Mouse (Mus musculus) spleen, postnatal 36 days (tissue): ENCODE measurements around the gene Cables2.
"Not testable (repeated sequence)": the region's sequence is repeated elsewhere in the genome, so short reads cannot be mapped to it uniquely, and the experiment has no call there.

ENCODE experiments used
- DNase-seq, 2 experiments: peaks; one replicate each; pipeline ENCODE4 v3.0.0; 2022; ENCODE audit warnings: low spot score in 2 of 2, mixed read lengths in 1 of 2

Cables2 gene

DNA sequence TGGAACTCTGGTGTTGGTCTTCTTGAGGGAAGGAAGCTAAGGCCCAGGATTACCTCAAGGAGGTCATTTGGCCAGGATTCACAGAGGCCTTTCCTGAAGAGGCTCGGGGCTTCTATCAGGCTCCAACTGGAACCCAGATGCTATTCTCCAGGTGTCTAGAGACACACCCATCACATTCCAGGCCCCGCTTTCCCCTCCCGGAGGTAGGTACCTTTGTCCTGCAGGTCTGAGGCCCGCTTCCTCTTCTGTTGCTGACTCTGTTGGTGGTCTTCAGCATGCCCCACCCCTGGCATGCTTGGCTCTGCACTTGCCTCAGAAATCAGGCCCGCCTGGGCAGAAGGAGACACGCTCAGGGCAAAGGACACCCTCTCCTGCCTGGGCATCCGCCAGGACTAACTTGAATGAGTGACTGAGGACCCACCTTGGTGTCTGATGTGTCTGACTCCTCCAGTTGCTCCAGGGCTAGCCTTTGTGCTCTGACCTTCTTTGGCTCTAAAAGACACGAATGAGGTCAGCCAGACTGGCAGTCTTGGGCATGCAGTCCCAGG, 4.6 kb upstream of the Cables2 start:
- no peak for DNase-seq

DNA sequence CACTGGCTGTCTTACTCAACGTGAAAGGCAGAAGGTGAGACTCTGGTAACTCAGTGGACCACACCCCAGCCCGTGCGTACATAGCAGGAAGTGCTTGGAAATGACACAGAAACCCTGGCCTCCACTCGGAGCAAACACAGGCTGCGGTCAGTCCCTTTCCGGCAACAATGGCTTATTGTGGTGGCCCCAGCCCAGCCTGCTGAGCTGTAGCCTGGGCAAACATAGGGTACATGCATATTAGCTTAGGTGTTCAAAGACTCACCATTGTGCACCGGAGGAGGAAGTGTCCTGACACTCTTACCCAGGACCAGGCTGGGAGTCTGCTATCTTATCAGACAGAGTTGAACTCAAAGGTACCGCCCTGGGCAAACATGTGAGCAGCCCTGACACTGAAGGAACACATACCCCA, 3.6 kb upstream of the Cables2 start:
- peak; percentile 39 to 46 for DNase-seq

GRCm38 (mm10) chr2:180276385-180276784, 3.1 kb upstream of the Cables2 start:
- DNase-seq = no peak

DNA sequence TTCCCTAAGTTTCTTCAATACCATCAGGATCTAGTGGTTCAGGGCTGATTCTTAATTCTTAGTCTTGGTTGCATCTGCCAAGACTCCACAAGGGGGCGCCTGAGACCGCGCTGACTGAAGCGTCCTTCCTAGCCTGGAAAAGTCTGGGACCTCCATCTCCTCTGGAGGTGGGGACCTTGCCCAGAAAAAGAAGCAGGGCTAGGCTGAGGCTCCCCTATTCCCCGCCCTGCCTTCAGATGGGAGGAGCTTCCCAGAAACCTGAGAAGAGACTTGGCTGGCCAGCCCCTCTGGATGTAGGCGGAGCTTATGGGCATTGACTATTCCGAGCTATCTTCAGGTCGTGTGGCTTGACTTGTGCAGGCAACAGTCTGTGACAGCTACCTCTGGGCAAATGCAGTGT, 2.5 kb upstream of the Cables2 start:
- peak; percentile 46 to 58 for DNase-seq

GRCm38 (mm10) chr2:180274523-180274922, 1.2 kb upstream of the Cables2 start:
- no peak for DNase-seq

GRCm38 (mm10) chr2:180272884-180273321, 393 bp downstream of the Cables2 start:
- peak in 1 of 2 experiments; percentile 37 for DNase-seq

- no peak for DNase-seq
Measured at GRCm38 (mm10) chr2:180271804-180272395, 1.4 kb downstream of the Cables2 start.

DNA sequence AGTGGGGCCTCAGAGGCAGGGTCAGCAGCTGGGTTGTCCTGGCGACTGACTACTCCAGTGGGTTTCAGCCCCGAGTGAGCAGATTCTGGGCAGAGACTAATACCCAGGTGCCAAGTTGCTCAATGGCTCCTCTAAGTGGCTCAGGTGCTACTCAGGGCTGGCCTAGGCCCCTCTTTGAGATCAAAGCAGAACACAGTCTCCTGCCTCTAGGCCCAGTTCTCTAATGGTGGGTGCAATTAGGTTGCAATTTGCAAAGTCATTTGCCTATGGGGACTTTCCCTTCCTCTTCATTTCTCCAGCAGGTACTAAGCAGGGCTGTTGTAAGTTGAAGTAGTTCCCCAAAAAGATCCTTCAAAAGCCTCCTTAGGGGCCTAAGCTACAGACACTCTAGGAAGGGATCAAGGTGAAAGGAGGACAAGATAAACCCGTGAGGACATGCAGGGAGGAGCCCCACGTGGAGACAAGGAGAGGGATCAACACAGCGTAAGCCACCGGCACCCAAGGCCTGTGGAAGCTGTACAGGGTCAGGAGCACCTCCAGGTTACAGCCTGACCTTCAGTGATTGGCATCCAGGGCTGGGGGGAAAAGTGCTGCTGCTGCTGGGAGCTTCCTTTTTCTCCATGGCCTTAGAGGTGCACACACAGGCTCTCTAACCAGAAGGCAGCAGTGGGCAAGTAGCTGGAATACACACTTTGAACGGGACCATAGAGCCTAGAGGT, 2.6 kb downstream of the Cables2 start:
- peak; percentile 75 to 80 for DNase-seq

DNA sequence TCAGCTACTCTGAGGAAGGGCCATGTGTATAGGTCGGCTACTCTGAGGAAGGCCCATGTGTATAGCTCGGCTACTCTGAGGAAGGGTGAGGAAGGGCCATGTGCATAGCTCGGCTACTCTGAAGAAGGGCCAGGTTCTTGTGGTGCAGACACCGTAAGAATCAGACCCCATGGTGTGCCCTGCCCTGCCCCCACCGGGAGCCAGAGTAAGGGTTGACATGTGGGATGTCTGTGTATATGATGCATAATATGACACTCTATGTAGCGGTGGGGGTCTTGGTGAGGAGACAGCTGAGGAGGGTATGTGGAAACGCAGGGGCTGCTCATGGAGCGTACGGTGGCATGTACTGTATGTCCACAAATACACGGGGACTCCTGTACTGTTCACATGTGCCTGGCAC, 4.0 kb downstream of the Cables2 start:
- no peak for DNase-seq

- no peak for DNase-seq
Measured at GRCm38 (mm10) chr2:180267955-180268354, 5.3 kb downstream of the Cables2 start.

DNA sequence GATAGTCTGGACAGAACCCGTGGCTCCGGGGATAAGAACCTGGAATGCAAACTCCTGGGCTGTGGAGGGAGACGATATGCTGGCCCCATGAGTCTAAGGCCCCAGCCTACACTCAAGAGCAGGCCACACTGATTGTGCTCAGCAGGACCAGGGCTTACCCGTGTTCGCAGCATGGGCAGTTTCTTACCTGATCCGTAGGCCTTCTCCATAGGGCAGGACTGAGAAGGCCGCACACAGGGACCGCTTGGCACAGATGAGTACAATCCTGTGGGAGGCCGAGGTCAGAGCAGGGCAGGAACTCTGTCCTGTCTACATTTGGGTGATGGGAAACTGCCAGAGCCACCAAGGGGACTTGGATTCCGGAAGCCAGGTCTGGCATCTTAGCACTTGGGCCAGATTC, 10.4 kb downstream of the Cables2 start:
- DNase-seq = no peak

DNA sequence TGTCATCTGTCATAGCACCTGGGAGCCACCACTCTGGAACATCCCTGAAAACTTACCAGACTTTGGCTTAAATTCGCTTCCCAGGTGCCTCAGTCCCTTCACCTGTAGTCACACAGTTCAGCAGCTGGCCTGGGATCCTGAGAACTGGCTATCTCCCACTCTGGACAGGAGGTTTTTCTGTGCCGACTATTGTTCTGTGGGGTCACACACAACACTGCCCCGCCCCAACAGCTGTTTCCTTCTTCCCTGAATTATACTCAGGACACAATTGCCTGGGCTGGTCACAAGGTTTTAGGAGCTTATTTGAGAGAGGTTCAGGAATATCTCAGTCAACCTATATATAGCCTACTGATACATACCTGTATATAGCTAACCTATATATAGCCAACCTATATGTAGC, 10.9 kb downstream of the Cables2 start:
- no peak for DNase-seq

DNA sequence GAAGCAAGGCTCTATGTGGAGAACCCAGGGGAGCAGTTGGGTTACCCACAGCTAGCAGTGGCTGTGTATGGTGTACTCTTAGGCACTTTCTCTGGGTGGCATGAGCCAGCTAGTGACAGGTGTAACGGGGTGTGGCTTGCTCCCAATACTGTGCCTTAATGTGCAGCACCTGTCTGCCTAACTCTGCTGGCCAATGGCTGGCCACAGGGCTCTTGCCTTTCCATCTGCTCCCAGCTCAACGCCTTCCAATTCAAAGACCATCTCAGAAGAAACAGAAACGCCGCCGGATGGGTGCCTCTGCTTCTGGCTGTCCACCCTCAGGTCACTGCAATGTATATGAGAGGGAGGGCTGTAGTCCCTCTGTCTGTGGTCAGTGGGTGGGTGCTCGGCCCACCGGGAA, 11.4 kb downstream of the Cables2 start:
- no peak for DNase-seq

DNA sequence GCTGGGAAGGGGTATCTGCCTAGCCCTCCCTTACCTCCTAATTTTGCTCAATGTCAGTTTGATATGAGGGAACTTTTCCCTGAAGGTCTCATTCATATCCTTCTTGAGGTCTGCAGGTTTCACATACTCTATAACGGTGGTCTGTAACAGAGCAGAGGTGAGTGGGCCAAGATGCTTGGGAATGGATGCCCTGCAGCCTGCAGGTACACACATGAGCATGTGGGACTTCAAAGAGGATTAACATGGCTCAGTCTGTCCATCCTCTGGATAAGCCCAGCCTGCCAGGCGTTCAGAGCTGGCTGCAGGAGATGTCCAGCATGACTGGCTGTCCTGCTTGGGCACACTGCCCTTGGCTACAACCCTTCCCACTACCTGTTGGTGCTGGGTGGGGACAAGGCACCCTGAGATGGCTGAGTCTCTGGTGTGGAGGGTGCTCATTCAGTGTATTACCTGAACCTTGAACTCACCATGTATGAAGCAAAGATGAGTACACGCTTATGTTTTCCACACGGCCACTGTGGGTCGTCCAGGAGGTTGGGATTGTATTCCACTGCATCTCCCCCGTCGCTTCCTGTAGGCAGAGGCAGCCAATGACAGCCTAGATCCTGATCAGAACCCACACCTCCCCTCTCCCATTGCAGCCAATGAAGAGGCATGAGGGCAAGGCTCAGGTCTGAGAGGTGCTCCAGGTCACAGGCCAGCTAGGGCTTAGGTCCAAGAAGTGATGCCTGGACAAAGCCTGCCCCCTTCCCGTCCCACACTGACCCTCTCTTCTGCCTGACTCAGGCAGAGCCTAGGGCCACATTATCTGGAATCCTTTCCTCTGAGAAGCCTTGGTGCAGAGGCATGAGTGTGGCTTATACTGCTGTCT, 12.5 kb downstream of the Cables2 start:
- DNase-seq = no peak

- not testable (repeated sequence) for DNase-seq
Measured at GRCm38 (mm10) chr2:180259826-180260609, 13.3 kb downstream of the Cables2 start.

- DNase-seq = not testable (repeated sequence)
Measured at GRCm38 (mm10) chr2:180258951-180259484, 14.3 kb downstream of the Cables2 start.

DNA sequence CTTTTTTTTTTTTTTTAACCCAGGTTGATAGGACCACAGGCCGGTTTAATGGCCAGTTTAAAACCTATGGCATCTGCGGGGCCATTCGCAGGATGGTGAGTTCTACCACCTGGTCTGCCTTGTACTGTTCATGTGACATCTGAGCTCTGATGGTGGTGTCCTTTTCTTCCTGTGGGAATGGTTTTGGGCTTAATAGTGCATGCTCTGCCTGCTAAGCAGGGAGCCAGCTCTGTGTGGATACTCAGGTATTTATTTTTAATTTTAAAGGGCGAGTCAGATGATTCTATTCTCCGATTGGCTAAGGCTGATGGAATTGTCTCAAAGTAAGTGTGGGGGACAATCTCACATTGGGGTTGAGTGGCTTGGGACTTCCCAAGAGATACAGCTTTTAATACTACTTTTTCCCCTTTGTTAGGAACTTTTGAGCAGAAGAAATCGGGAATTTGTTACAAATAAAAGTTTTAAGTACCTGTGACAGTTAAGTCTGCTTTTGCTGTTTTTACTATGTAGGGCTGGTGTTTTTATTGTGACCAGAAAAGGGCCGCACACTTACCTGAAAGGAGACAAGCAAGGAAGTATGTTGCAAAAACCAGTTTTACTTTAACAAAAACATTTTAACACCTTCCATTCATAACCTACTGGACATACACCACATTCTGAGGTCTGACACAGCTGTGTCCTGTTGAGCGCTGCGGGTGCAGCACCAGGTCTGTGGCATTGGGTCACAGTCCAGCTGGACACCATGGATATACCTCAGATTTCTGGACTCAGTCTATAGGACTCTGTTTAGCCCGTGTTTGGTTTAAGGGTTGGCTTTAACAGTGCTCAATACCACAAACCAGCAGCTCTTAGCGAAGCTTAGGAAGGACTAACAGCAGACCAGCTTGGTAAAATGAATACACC, 15.1 kb downstream of the Cables2 start:
- no peak for DNase-seq

- peak; percentile 97 to 98 for DNase-seq
Measured at GRCm38 (mm10) chr2:180257001-180257521, 16.2 kb downstream of the Cables2 start, which contains the start of gene Rps21. TSS of gene Rps21 (plus strand) at chr2:180257377.

- DNase-seq = no peak
Measured at GRCm38 (mm10) chr2:180256296-180257000, 16.8 kb downstream of the Cables2 start.
